Mouse (Mus musculus) midbrain, embryonic 12.5 days (tissue): Measurements from ENCODE around the gene Sox12. TPM values are rescaled to one million over a fixed set of nuclear protein-coding genes. Genes with fewer than 3 reads are reported as not detected.
A peak's percentile ranks its signal among the peaks of the same experiment; 100 is the strongest.
"Not testable (repeated sequence)": the region's sequence is repeated elsewhere in the genome, so short reads cannot be mapped to it uniquely, and the experiment has no call there.

Experiments used
- ATAC-seq: fragments of 200-750 bp; cut with Nextera tagmentation; 2 replicates; pipeline ENCODE4 v1.8.0; 2017; ENCODE audit warnings: low read depth, moderate TSS enrichment, moderate library complexity; ENCODE audit not compliant: low FRiP score
- H3K27ac ChIP-seq: fragments of 300-500 bp; sonication (generic); replicated peaks from 2 replicates; pipeline ENCODE4 v1.5.1; 2016; ENCODE audit warnings: mild to moderate bottlenecking
- H3K27me3 ChIP-seq: fragments of 300-500 bp; sonication (generic); 2 replicates; pipeline ENCODE4 v1.6.1; 2016; ENCODE audit warnings: mild to moderate bottlenecking
- H3K36me3 ChIP-seq: fragments of 300-500 bp; sonication (generic); 2 replicates; pipeline ENCODE4 v1.6.1; 2016
- H3K4me1 ChIP-seq: fragments of 300-500 bp; sonication (generic); 2 replicates; pipeline ENCODE4 v1.6.1; 2016
- H3K4me2 ChIP-seq: fragments of 300-500 bp; sonication (generic); replicated peaks from 2 replicates; pipeline ENCODE4 v1.6.1; 2016; ENCODE audit warnings: mild to moderate bottlenecking, moderate library complexity
- H3K4me3 ChIP-seq: fragments of 300-500 bp; sonication (generic); 2 replicates; pipeline ENCODE4 v1.5.1; 2016; ENCODE audit warnings: mild to moderate bottlenecking
- H3K9ac ChIP-seq: fragments of 300-500 bp; sonication (generic); replicated peaks from 2 replicates; pipeline ENCODE4 v1.6.1; 2016; ENCODE audit warnings: mild to moderate bottlenecking, moderate library complexity
- H3K9me3 ChIP-seq: fragments of 300-500 bp; sonication (generic); 2 replicates; pipeline ENCODE4 v1.6.1; 2016; ENCODE audit warnings: mild to moderate bottlenecking
- WGBS: fragments of 180-500 bp; shearing (Covaris S2); methylation state at CpG from one replicate; pipeline ENCODE4 v1.1.7; 2016; 5-methylcytosine and 5-hydroxymethylcytosine counted together
- polyA plus RNA-seq: library from polyadenylated mRNA; unstranded; fragments of >200 nt; fragmentation: Nextera tagmentation; extraction: Ambion mirVana; gene quantifications from 2 replicates; pipeline ENCODE4 v1.2.1, GENCODE M21; 2016

The Sox12 gene
- polyA plus RNA-seq, 1 experiment from 2014 or later: 15.6 TPM

DNA sequence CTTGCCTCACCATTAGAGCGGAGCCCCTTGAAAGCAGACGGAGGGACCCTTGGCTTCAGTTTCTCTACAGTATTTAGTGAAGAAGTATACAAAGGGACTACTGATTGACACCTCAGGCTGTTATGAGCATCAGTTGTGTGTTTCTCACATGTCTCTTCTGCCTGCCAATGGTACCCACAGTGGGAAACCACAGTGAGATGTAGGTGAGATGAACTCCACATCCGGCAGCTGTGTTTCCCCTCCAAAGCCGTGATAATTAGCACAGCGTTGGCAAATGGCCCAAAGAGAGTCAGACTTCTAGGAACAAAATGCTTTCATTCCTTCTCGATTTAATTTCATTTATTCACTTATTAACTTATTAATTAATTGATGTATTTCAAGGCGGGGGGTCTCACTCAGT is 25.8 kb downstream of the Sox12 start:
- H3K4me1 ChIP-seq: peaks cover 28% of the 10 kb centered on the region
- 83% methylated on average over 7 of the region's 7 CpGs for WGBS
- H3K4me3 ChIP-seq: no peak overlapping the region
- H3K9me3 ChIP-seq: no peaks in the 10 kb centered on the region
- no peak overlapping the region for H3K4me2 ChIP-seq
- H3K36me3 ChIP-seq: no peaks in the 10 kb centered on the region
- H3K9ac ChIP-seq: no peak overlapping the region
- no peak overlapping the region for H3K27ac ChIP-seq
- ATAC-seq: no peak
- H3K27me3 ChIP-seq: no peaks in the 10 kb centered on the region; the same call in 1 of the 2 replicates

DNA sequence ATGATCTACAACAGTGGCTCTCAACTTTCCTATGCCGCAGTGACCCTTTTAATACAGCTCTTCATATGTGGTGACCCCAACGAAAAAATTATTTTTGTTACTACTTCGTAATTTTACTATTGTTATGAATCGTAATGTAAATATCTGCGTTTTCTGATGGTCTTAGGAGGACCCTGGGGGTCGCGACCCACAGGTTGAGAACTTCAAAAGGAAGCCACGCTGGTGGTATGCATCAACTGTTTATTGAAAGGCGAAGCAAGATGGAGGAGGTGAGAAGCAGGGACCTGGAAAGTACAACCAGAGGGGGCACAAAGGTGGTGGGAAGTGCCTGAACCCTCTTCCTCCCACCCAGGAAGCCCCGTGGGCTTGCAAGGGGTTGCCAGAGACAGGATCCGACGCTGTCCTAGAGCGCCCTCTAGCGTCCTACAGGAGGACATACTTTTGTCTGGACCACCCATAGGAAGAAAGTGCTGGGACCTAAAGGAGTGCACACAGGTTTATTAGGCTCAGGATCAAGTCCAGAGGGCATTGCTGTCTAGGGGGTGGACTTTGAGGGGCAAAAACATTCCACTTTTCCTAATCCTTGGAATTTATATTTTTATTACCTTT is 29.2 kb downstream of the Sox12 start:
- peaks cover 4% of the 10 kb centered on the region; the same call in 1 of the 2 replicates for H3K4me1 ChIP-seq
- H3K36me3 ChIP-seq: no peaks in the 10 kb centered on the region
- no peak overlapping the region for H3K9ac ChIP-seq
- H3K27me3 ChIP-seq: no peaks in the 10 kb centered on the region; the same call in 1 of the 2 replicates
- H3K4me3 ChIP-seq: no peak overlapping the region
- ATAC-seq: peak; percentile 64
- H3K4me2 ChIP-seq: 0 out of 2 replicates have a peak overlapping the region, but pooled peaks have one; percentile 17
- no peaks in the 10 kb centered on the region for H3K9me3 ChIP-seq
- no peak overlapping the region for H3K27ac ChIP-seq
- WGBS: 33% methylated on average over 14 of the region's 14 CpGs

GRCm38 (mm10) chr2:152367917-152368316 is 29.9 kb downstream of the Sox12 start:
- ATAC-seq: no peak
- H3K27ac ChIP-seq: no peak overlapping the region
- no peak overlapping the region for H3K9ac ChIP-seq

DNA sequence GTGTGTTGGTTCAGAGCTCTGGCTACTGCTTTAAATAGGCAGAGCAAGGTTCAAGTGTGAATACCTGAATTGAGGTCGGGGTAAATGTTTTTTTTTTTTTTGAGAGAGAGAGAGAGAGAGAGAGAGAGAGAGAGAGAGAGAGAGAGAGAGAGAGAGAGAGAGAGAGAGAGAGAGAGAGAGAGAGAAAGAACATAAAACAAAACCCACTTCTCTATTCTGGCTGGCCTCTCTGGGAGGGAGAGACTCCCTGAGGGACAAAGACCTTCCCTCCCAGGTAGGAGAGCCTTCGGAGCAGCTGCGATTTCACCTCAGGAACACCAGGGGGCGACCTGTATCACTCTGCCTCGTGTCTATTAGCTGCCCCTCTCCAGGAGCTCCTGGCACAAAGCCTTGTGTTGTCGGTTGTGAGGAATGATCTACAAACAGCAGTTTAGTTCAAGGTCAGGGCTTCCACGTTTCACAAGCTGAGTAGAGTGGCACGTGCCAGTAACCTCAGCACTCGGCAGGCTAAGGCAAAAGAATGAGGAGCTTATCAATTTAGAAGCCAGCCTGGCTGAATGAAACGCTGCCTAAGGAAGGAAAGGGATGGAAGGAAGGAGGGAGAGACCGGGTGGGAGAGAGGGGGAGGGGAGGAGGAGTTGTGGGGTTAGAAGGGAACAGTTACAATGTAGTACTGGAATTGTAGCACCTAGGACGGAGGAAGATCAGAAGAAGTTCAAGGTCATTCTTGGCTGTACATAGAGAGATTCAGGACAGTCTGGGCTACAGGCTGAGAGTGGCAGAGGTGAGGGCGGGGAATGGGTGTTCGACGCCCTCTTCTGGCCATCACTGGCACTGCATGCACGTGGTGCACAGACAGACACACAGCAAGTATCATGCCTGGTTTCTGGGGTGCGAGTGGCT is 34.4 kb downstream of the Sox12 start:
- Histone ChIP-seq H3K27ac (peak overlapping the region; percentile 63), H3K27me3 (no peaks in the 10 kb centered on the region; the same call in 1 of the 2 replicates), H3K4me2 (peak overlapping the region; percentile 25), H3K9ac (no peak overlapping the region), H3K36me3 (no peaks in the 10 kb centered on the region), H3K4me1 (peaks cover 6% of the 10 kb centered on the region; the same call in 1 of the 2 replicates), H3K4me3 (no peak overlapping the region), H3K9me3 (no peaks in the 10 kb centered on the region)
- ATAC-seq: peak; percentile 70
- 11% methylated on average over 17 of the region's 17 CpGs for WGBS

More at GRCm38 (mm10) chr2:152367917-152368316, 29.9 kb downstream of the Sox12 start:
- H3K36me3 ChIP-seq: no peaks in the 10 kb centered on the region
- no peak overlapping the region for H3K4me3 ChIP-seq
- 85% methylated on average over 5 of the region's 5 CpGs for WGBS
- no peaks in the 10 kb centered on the region; the same call in 1 of the 2 replicates for H3K27me3 ChIP-seq
- H3K4me2 ChIP-seq: no peak overlapping the region
- H3K4me1 ChIP-seq: peaks cover 6% of the 10 kb centered on the region; the same call in 1 of the 2 replicates
- H3K9me3 ChIP-seq: no peaks in the 10 kb centered on the region

- WGBS: 86% methylated on average over 8 of the region's 8 CpGs
- H3K9me3 ChIP-seq: no peaks in the 10 kb centered on the region
- H3K9ac ChIP-seq: no peak overlapping the region
- H3K36me3 ChIP-seq: no peaks in the 10 kb centered on the region
- ATAC-seq: no peak
- no peaks in the 10 kb centered on the region for H3K27me3 ChIP-seq
- peaks cover 6% of the 10 kb centered on the region; the same call in 1 of the 2 replicates for H3K4me1 ChIP-seq
- H3K4me3 ChIP-seq: no peak overlapping the region
- no peak overlapping the region for H3K4me2 ChIP-seq
- no peak overlapping the region for H3K27ac ChIP-seq
Observed at GRCm38 (mm10) chr2:152361193-152361592, 36.7 kb downstream of the Sox12 start.

DNA sequence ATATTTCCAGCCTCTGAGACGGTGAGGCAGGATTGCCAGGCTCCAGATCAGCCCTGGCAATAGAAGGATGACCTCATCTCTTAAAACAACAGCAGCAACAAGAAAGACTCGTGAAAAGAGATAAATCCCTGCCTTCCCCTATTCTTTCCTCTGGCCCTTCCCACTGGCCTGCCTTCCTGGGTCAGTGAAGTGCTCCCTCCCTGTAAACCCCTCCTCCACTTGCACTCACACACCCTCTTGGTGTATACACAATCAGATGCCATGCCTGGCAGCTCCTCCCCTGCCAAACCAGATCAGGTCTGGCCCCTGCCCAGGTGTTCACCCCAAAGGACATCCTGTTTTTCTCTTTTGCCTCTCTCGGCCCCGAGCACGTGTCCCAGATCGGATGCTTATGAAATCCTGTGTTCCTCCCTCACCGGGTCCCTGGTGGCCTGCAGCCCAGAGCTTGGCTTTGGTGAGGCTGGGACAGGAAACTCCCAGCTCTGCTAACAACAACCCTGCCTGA is 37.5 kb downstream of the Sox12 start:
- H3K9me3 ChIP-seq: no peaks in the 10 kb centered on the region
- peak overlapping the region; percentile 28; the same call in 1 of the 2 replicates for H3K9ac ChIP-seq
- no peaks in the 10 kb centered on the region for H3K36me3 ChIP-seq
- peaks cover 6% of the 10 kb centered on the region; the same call in 1 of the 2 replicates for H3K4me1 ChIP-seq
- H3K4me2 ChIP-seq: no peak overlapping the region
- no peak overlapping the region for H3K27ac ChIP-seq
- no peak overlapping the region for H3K4me3 ChIP-seq
- no peaks in the 10 kb centered on the region for H3K27me3 ChIP-seq
- ATAC-seq: no peak
- 65% methylated on average over 7 of the region's 7 CpGs for WGBS

GRCm38 (mm10) chr2:152359616-152360015 is 38.2 kb downstream of the Sox12 start:
- Histone ChIP-seq H3K27ac (no peak overlapping the region), H3K9ac (no peak overlapping the region), H3K4me1 (peaks cover 6% of the 10 kb centered on the region; the same call in 1 of the 2 replicates), H3K36me3 (no peaks in the 10 kb centered on the region), H3K4me2 (no peak overlapping the region), H3K4me3 (no peak overlapping the region), H3K27me3 (no peaks in the 10 kb centered on the region), H3K9me3 (no peaks in the 10 kb centered on the region)
- 74% methylated on average over 5 of the region's 5 CpGs for WGBS
- no peak for ATAC-seq

GRCm38 (mm10) chr2:152358977-152359376 is 38.9 kb downstream of the Sox12 start:
- not testable (repeated sequence) for H3K9me3 ChIP-seq

GRCm38 (mm10) chr2:152357254-152357653 is 40.6 kb downstream of the Sox12 start:
- WGBS: 94% methylated on average over 3 of the region's 3 CpGs
- no peaks in the 10 kb centered on the region for H3K27me3 ChIP-seq
- no peak overlapping the region for H3K27ac ChIP-seq
- no peak overlapping the region for H3K9ac ChIP-seq
- H3K9me3 ChIP-seq: no peaks in the 10 kb centered on the region
- no peak overlapping the region for H3K4me2 ChIP-seq
- H3K36me3 ChIP-seq: no peaks in the 10 kb centered on the region
- H3K4me1 ChIP-seq: no peaks in the 10 kb centered on the region
- no peak for ATAC-seq
- H3K4me3 ChIP-seq: no peak overlapping the region

More at GRCm38 (mm10) chr2:152358977-152359376, 38.9 kb downstream of the Sox12 start:
- H3K9ac ChIP-seq, H3K4me2 ChIP-seq, H3K36me3 ChIP-seq, H3K4me3 ChIP-seq, H3K27ac ChIP-seq, H3K4me1 ChIP-seq, ATAC-seq, H3K27me3 ChIP-seq: not testable (repeated sequence)
- WGBS: 76% methylated on average over 5 of the region's 5 CpGs

DNA sequence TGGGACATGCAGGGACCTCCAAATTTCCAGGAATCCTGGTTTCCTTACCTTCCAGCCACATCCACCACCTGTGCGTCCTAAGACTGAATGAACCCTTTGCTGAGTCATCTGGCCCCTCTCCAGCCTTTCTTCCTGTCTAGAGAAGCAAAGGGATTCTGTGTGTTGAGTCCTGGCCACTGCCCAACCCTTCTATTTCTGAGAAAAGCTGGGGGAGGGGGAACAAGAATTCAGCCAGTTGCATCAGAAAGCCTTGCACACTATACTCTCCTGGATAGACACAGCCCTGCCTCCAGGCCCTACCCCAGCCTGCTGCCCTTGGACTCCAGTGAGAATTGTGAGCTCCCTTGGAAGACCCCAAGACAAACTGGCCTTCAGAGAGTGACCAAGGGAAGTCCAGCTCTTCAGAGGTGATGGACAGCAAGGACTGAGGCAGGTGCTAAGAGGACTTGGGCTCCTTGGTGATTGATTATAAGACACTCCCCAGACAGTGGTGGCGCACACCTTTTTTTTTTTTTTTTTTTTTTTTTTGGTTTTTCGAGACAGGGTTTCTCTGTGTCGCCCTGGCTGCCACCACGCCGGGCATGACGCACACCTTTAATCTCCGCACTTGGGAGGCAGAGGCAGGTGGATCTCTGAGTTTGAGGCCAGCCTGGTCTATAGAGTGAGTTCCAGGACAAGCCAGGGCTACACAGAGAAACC is 47.9 kb downstream of the Sox12 start:
- Histone ChIP-seq H3K9ac (no peak overlapping the region), H3K36me3 (no peaks in the 10 kb centered on the region), H3K4me1 (no peaks in the 10 kb centered on the region), H3K27ac (no peak overlapping the region), H3K9me3 (no peaks in the 10 kb centered on the region), H3K27me3 (peaks cover 8% of the 10 kb centered on the region), H3K4me2 (no peak overlapping the region), H3K4me3 (no peak overlapping the region)
- no peak for ATAC-seq
- WGBS: 94% methylated on average over 8 of the region's 8 CpGs

DNA sequence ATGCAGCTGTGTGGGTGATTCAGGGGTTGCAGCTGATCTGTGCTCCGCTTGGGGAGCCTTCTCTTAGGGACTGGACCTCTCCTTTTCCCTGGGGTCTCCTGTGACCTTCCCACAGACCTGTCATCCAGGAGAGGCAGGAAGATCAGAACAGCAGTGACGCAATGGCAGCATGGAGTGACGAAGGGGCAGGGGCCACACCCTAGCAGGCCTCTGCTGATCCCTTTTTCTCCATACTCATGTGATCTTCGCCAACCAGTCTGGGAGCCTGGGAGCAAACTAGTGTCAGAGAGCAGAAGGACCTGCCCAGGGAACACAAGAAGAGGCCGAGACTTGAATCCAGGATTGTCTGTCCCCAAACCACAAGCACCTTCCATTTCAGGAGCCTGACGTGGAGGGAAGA is 48.7 kb downstream of the Sox12 start:
- no peak overlapping the region for H3K4me3 ChIP-seq

More for the DNA sequence above, 48.7 kb downstream of the Sox12 start:
- no peak for ATAC-seq
- WGBS: 88% methylated on average over 6 of the region's 6 CpGs
- peaks cover 4% of the 10 kb centered on the region for H3K4me1 ChIP-seq
- H3K9ac ChIP-seq: no peak overlapping the region
- no peak overlapping the region for H3K27ac ChIP-seq
- H3K9me3 ChIP-seq: no peaks in the 10 kb centered on the region
- peaks cover 14% of the 10 kb centered on the region for H3K27me3 ChIP-seq
- H3K36me3 ChIP-seq: no peaks in the 10 kb centered on the region
- no peak overlapping the region for H3K4me2 ChIP-seq
